Comparison of ENCODE assay signal across 7 mouse cellular contexts in genomic region chr4:117997381-117998269, GRCm38 (mm10).
DNase-seq lines count a peak whose midpoint lies in the region; ATAC-seq and TF ChIP-seq lines count a peak whose summit lies in the region.

No protein-coding gene starts in this region.

- 0 out of 2 replicates have a peak, but pooled peaks have one; percentile 26 for TF ChIP-seq EP300 in ES-Bruce4 (IDR thresholded peaks at IDR 0.05; ENCODE audit: insufficient read depth, low read depth, low read length)

- no peak for TF ChIP-seq POLR2A in ES-Bruce4 (IDR thresholded peaks at IDR 0.05; ENCODE audit: insufficient read depth, low read length)
- no peak for TF ChIP-seq POLR2A in brain, embryonic 14.5 days (IDR thresholded peaks at IDR 0.05; ENCODE audit: borderline replicate concordance, extremely low read depth, insufficient read depth, insufficient read length, poor library complexity, severe bottlenecking)

- DNase-seq in brain, embryonic 14.5 days (ENCODE audit: low read depth), result peak; percentile 65
- peak; percentile 28 for DNase-seq in heart, postnatal 25 days (ENCODE audit: low spot score)
- DNase-seq in limb, embryonic 11.5 days (ENCODE audit: low spot score), result peak; percentile 68
- peak; percentile 66 for DNase-seq in midbrain, embryonic 14.5 days

- no peak for ATAC-seq in forebrain, embryonic 13.5 days
- ATAC-seq in limb, embryonic 11.5 days (ENCODE audit: insufficient number of reproducible peaks, low FRiP score, low TSS enrichment, low read depth), result no peak
- ATAC-seq in midbrain, embryonic 14.5 days (ENCODE audit: low FRiP score, low TSS enrichment), result no peak
- ATAC-seq in megakaryocyte, adult 5-6 weeks (ENCODE audit: poor library complexity, severe bottlenecking), result no peak

- intact Hi-C loops in heart, postnatal 25 days (cut with DNase I), result no loop called here

- H3K9ac ChIP-seq in ES-Bruce4 (ENCODE audit: low read depth, poor library complexity, severe bottlenecking), result no peak overlapping the region
- peak overlapping the region; percentile 34; the same call in 1 of the 2 replicates for H3K9ac ChIP-seq in forebrain, embryonic 13.5 days
- H3K9ac ChIP-seq in limb, embryonic 11.5 days (ENCODE audit: low read length), result no peak overlapping the region
- 0 out of 2 replicates have a peak overlapping the region, but pooled peaks have one; percentile 26 for H3K9ac ChIP-seq in midbrain, embryonic 14.5 days (replicated peaks; ENCODE audit: low read length)

- no peak for TF ChIP-seq CTCF in ES-Bruce4 (IDR thresholded peaks at IDR 0.05; ENCODE audit: low read depth, low read length)
- TF ChIP-seq CTCF in brain, embryonic 14.5 days (IDR thresholded peaks at IDR 0.05; ENCODE audit: borderline replicate concordance, extremely low read depth, insufficient read depth, insufficient read length), result no peak

- H3K27ac ChIP-seq in ES-Bruce4 (ENCODE audit: insufficient read depth, low read length), result no peak overlapping the region
- no peak overlapping the region for H3K27ac ChIP-seq in forebrain, embryonic 13.5 days
- H3K27ac ChIP-seq in limb, embryonic 11.5 days (replicated peaks; ENCODE audit: low read depth, low read length), result 0 out of 2 replicates have a peak overlapping the region, but pooled peaks have one; percentile 10
- H3K27ac ChIP-seq in midbrain, embryonic 14.5 days (replicated peaks; ENCODE audit: low read depth, low read length), result peak overlapping the region; percentile 41; the same call in 1 of the 2 replicates

- 15% methylated on average over 20 of the region's 20 CpGs for WGBS in forebrain, embryonic 13.5 days
- 16% methylated on average over 20 of the region's 20 CpGs for WGBS in limb, embryonic 11.5 days
- WGBS in midbrain, embryonic 14.5 days, result 17% methylated on average over 20 of the region's 20 CpGs

- H3K36me3 ChIP-seq in ES-Bruce4 (ENCODE audit: control insufficient read depth, insufficient read depth, low read length, poor library complexity, severe bottlenecking), result no peaks in the 10 kb centered on the region
- H3K36me3 ChIP-seq in forebrain, embryonic 13.5 days (ENCODE audit: poor library complexity, severe bottlenecking), result no peaks in the 10 kb centered on the region
- no peaks in the 10 kb centered on the region for H3K36me3 ChIP-seq in limb, embryonic 11.5 days (ENCODE audit: control insufficient read depth, insufficient read depth, low read length)
- H3K36me3 ChIP-seq in midbrain, embryonic 14.5 days (ENCODE audit: control insufficient read depth, insufficient read depth, low read length), result no peaks in the 10 kb centered on the region

- H3K9me3 ChIP-seq in ES-Bruce4 (replicated peaks; ENCODE audit: control insufficient read depth, insufficient read depth, low read length, poor library complexity, severe bottlenecking), result no peaks in the 10 kb centered on the region
- H3K9me3 ChIP-seq in forebrain, embryonic 13.5 days (replicated peaks), result no peaks in the 10 kb centered on the region
- H3K9me3 ChIP-seq in limb, embryonic 11.5 days (ENCODE audit: control insufficient read depth, low read length), result no peaks in the 10 kb centered on the region
- no peaks in the 10 kb centered on the region for H3K9me3 ChIP-seq in midbrain, embryonic 14.5 days (ENCODE audit: control insufficient read depth, low read length)

- no peaks in the 10 kb centered on the region for H3K27me3 ChIP-seq in ES-Bruce4 (ENCODE audit: control insufficient read depth, insufficient read depth, low read length, poor library complexity, severe bottlenecking)
- H3K27me3 ChIP-seq in forebrain, embryonic 13.5 days, result no peaks in the 10 kb centered on the region
- no peaks in the 10 kb centered on the region for H3K27me3 ChIP-seq in limb, embryonic 11.5 days (ENCODE audit: control insufficient read depth, insufficient read depth, low read length)
- no peaks in the 10 kb centered on the region for H3K27me3 ChIP-seq in midbrain, embryonic 14.5 days (ENCODE audit: control insufficient read depth, insufficient read depth, low read length)

- peak overlapping the region; percentile 9; the same call in 1 of the 2 replicates for H3K4me2 ChIP-seq in forebrain, embryonic 13.5 days
- H3K4me2 ChIP-seq in limb, embryonic 11.5 days (ENCODE audit: low read depth, severe bottlenecking), result no peak overlapping the region; the same call in 1 of the 2 replicates
- peak overlapping the region; percentile 21 for H3K4me2 ChIP-seq in midbrain, embryonic 14.5 days (ENCODE audit: low read length)

- H3K4me3 ChIP-seq in ES-Bruce4 (ENCODE audit: low read depth, low read length), result no peak overlapping the region
- H3K4me3 ChIP-seq in forebrain, embryonic 13.5 days, result no peak overlapping the region
- no peak overlapping the region for H3K4me3 ChIP-seq in limb, embryonic 11.5 days (ENCODE audit: low read depth, low read length)
- H3K4me3 ChIP-seq in midbrain, embryonic 14.5 days (replicated peaks; ENCODE audit: low read depth, low read length), result no peak overlapping the region

- peaks cover 3% of the 10 kb centered on the region for H3K4me1 ChIP-seq in ES-Bruce4 (ENCODE audit: control insufficient read depth, insufficient read depth, low read length)
- peaks cover 18% of the 10 kb centered on the region for H3K4me1 ChIP-seq in forebrain, embryonic 13.5 days
- peaks cover 25% of the 10 kb centered on the region for H3K4me1 ChIP-seq in limb, embryonic 11.5 days (ENCODE audit: control insufficient read depth, insufficient read depth, low read length)
- peaks cover 13% of the 10 kb centered on the region for H3K4me1 ChIP-seq in midbrain, embryonic 14.5 days (ENCODE audit: control insufficient read depth, insufficient read depth, low read length)

Comparison
In these comparisons a context has a peak if more than half of its experiments do, and no peak if none do; other contexts are left out.
1. H3K27ac ChIP-seq: peak in limb, embryonic 11.5 days (single experiment) and midbrain, embryonic 14.5 days (single experiment); none in ES-Bruce4 (single experiment) and forebrain, embryonic 13.5 days (single experiment).
2. H3K9ac ChIP-seq: peak in forebrain, embryonic 13.5 days (single experiment) and midbrain, embryonic 14.5 days (single experiment); none in ES-Bruce4 (single experiment) and limb, embryonic 11.5 days (single experiment).
3. Peak in every context shown above with its lines, with median percentiles within 50 percentile points of each other: DNase-seq.